Mouse (Mus musculus) c-Kit-positive CD71-positive TER-119-positive erythroid progenitor cells, embryonic 14.5 days (primary cell): ENCODE measurements around the gene Rbm20.

Experiments
- DNase-seq: peaks from one replicate; pipeline ENCODE4 v3.0.0-alpha.2; 2013; ENCODE audit warnings: low spot score

The Rbm20 gene

DNA sequence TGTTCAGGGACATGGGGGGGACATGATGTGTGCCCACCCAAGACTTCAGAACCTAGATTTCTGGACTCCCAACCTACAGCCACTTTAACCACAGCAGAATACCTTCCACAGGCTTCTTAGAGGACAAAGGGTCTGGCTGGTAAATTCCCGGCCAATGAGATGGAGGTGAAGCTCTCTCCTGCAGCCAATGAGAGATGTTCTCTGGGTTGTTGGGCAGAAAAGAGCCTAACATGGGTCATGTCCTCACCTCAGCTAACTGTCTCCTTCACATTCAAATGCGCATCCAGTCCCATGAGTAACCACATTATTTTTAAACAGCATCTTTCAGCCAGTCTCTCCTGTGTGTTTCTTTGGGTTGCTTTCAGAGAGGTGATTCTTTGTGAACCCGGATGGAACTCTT lies 5.7 kb upstream of the Rbm20 start:
- DNase-seq = no peak

- no peak for DNase-seq
These were observed 2.8 kb upstream of the Rbm20 start for GRCm38 (mm10) chr19:53674131-53674925.

DNA sequence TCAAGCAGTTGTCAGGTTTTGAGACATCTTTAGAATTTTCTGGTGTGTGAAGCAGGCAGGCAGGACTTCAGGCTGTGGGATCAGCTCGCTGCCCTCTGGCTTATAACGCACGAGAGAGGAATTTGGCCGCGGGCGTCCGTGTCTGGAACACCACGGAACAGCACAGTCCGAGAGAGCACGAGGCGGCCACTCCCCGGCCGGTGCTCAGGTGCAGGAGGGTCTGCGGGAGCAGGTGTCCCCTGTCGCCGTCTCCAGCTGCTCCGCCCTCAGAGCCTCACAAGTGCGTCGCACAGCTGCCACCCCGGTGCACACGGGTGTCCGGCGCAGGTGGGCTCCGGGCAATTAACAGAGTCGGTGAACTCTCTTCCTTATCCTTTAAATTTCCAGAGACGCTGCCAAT lies 878 bp upstream of the Rbm20 start:
- no peak for DNase-seq

- DNase-seq = no peak
These were observed 2.1 kb downstream of the Rbm20 start for GRCm38 (mm10) chr19:53679194-53679593.

GRCm38 (mm10) chr19:53679981-53680380 lies 2.9 kb downstream of the Rbm20 start:
- DNase-seq = no peak

GRCm38 (mm10) chr19:53682427-53682826 lies 5.3 kb downstream of the Rbm20 start:
- no peak for DNase-seq

- no peak for DNase-seq
These were observed 10.5 kb downstream of the Rbm20 start for GRCm38 (mm10) chr19:53687592-53687991.

DNA sequence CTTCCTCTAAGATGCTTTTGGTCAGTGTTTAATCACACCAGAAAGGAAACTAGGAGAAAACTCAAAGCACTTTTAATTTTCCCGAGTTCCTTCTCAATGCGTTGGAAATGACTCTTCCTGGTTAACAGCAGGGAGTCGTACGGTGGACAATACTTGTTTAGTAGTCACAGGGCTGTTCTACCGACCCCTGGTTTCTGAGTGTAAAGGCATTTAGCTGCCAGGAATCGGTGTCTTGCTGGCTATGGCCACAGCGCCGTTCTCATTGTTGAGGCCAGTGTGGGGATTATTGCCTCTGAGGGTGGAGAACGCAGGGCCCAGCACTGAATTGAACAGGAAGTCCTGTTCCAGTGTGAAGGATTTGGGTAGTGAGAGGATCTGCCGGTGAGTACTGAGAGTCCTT lies 13.7 kb downstream of the Rbm20 start:
- no peak for DNase-seq

DNA sequence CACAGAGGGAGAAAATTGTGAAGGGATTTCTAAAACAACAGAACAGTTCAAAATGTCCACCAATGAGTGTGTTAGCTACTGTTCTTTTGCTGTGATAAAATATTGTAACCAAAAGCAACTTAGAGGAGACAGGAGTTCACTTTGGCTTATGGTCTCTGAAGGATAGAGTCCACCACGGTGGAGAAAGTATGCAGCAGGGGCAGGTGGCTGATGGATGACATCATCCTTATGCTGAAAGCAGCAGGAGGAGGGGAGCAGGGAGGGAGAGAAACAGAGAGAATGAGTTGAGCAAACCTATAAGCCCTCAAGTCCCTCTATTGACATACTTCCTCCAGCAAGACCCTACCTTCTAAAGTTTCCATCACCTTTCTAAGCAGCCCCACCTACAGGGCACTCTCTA lies 16.9 kb downstream of the Rbm20 start:
- DNase-seq = no peak

GRCm38 (mm10) chr19:53696079-53696478 lies 19.0 kb downstream of the Rbm20 start:
- no peak for DNase-seq

DNA sequence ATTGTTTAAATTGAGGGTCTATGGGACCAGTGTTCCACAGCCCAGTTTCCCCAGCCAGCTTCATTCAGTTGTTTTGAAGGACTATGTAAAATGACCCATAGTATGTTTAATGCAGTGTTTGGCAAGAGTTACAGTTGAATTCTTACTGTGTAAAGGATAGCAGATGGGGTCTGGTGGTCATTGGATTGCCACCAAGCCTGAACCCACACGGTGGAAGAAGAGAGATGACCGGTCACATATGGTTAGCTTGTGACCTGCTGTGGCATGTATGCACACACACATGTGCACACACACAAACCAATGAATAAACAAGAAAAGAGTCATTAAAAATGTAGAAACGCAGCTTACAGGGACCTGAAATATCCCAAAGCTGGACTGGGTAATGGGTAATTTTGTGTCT lies 19.5 kb downstream of the Rbm20 start:
- DNase-seq = no peak

DNA sequence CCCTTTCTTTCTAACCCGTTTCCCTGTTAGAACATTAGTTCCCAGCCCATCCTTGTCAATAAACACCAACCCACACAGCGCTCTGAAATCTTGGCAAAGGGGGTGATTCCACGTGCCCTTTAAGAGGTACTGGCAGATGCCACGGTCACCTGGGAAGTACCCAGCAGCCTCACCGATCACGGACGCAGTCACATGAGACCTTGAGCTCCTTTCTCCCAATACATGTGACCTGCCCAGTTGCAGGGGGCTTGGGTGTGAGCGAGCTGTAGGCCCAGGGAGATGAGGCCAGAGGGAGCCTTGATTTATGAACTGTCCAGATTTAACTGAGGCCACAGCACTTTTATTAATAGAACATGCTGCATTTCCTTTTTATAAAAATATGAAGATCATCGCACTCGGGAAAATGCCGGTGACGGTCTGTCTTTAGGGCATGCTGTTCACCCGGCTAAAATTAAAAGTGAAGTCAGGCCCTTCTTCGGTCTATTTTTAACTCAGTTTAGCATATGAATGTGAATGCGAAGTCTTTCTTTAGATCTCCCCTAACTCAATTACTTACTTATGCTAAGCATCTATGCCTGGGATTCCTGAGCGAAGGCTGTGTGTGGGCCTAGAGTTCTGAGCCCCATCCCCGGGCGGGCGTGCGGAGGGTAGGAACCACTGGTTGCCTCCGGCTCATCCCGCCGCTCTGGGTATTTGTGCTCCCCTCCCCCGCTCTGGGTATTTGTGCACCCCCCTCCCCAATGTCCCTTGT lies 20.4 kb downstream of the Rbm20 start:
- no peak for DNase-seq

GRCm38 (mm10) chr19:53699671-53700070 lies 22.6 kb downstream of the Rbm20 start:
- no peak for DNase-seq

DNA sequence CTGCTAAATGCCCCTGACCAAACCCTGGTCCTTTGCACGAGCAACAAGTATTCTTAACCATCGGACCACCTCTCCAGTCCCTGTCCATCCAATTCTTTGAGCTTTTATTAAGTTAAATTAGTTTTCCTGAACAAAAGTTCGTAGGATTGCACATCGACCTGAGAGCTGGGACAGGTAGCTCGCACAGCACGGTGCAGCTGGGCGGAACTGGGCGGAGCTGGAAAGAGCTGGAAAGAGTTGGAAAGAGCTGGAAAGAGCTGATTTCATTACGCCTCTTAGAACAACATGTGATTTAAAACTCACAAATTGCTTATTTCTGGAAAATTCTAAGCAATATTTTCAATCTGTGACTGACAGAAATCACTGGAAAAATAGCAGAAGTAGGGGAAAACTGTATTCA lies 24.3 kb downstream of the Rbm20 start:
- DNase-seq = no peak

DNA sequence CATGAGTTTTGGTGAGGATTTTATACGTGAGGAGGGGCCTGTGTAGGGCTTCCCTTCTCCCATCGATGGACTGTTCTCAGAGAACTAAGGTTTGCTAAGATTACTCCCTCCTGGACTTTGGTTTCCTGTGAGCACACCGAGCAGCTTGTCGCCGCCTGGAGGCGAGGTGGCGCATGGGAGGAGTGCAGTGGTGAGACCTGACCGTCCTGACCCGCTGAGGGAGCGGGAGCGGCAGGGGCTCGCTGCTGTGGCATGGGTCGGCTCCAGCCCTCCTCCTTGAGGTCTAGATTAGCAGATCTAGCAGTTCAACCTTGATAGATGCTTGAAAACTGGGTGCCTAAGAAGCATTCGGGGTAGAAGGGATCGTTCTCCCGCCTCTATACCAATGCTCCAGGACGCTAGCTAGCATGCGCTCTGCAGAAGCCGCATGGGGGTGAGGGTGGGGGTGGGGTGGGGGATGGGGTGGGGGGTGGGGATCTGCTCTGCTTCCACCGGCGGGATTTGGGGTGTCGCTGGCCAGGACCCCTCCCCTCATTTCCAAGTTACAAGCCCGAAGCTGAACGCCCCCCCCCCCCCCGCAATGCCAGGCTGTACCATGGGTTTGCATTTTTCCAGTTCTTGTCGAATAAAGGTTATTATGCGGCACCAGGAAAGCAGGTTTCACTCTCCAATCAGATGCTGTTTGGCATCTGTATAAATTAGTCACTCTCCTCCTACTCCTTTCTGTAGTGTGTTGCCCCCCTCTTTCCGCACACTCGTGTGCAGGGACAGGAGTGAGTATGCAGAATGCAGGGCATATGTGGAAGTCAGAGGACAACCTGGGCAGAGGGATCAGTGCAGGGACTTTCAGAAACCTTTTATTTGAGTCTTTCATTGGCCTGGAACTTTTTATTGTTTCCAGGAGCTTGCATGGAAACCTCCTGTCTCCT lies 28.1 kb downstream of the Rbm20 start:
- DNase-seq = peak; percentile 6

- DNase-seq = no peak
These were observed 31.3 kb downstream of the Rbm20 start for GRCm38 (mm10) chr19:53708401-53708800.

DNA sequence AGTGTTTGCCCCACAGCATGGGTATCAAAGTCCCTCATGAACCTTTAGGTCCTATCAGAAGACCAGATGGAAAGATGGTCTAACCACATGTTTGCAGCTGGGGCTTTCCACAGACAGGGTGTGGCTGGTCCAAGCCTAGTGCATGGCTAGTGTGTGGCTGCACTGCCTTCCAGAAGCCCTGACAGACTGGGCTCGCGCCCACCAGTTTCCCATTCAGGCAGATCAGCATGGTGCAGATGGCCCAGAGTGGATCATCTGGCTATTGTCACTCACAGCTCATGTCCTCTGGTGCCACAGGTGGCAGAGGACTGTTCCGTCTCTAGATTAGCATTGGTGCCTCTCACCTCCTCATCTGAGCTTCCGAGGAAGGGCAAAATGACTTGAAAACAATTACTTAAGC lies 33.8 kb downstream of the Rbm20 start:
- DNase-seq = no peak

- no peak for DNase-seq
These were observed 34.3 kb downstream of the Rbm20 start for GRCm38 (mm10) chr19:53711261-53711890.

DNA sequence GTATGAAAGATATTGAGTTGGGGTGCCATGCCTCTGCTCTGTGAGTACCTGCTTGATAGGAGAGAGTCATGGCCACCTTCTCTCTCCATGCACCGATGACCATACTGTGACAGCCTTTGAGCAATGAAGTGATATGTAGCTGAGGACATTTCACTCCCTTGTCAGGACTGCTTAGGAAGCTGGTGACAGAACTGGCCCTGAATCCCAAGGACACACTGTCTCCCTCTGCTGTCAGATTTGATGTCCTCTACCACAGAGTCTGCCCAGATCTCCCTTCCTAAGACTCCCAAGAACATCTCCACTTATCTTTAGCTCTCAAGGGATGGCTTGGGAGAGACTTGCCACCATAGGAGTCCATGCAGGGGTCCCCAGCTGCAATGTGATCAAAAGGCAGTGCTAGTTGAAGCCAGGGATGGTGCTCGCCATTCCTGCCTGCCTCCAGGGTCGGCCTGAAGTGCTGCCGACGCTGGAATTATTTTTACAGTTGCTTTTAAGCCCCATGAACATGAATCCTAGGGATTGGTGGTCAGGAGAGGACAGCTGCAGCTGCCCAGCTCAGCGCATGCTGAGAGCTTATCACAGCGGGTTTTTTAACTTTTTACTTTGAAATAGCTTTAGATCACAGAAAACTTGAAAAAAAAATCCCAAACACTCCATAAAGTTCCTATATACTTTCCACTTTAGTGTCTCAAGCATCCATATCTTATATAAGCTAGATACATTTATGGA lies 35.4 kb downstream of the Rbm20 start:
- DNase-seq = no peak

- no peak for DNase-seq
These were observed 36.3 kb downstream of the Rbm20 start for GRCm38 (mm10) chr19:53713364-53713763.

DNA sequence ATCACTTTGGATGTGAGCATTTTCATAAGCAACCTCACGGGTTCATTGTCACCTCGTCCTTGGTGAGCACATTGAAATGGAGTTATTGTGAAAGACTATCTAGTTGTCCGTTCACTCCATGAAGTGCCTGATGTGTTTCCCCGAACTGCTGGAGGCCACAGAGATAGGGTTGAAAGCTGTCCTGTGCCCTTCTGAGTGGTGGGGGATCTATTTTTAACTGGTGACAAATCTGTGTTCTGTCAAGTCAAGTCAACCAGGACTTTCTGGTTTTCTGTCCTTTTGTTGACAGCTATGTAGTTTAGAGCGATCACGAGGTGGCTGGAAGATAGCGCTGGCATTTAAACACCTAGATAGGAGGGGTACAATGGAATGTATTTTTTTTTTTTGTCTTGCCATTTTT lies 39.4 kb downstream of the Rbm20 start:
- DNase-seq = no peak
